8 mouse cellular contexts compared by ENCODE assay signal in the genomic region with DNA sequence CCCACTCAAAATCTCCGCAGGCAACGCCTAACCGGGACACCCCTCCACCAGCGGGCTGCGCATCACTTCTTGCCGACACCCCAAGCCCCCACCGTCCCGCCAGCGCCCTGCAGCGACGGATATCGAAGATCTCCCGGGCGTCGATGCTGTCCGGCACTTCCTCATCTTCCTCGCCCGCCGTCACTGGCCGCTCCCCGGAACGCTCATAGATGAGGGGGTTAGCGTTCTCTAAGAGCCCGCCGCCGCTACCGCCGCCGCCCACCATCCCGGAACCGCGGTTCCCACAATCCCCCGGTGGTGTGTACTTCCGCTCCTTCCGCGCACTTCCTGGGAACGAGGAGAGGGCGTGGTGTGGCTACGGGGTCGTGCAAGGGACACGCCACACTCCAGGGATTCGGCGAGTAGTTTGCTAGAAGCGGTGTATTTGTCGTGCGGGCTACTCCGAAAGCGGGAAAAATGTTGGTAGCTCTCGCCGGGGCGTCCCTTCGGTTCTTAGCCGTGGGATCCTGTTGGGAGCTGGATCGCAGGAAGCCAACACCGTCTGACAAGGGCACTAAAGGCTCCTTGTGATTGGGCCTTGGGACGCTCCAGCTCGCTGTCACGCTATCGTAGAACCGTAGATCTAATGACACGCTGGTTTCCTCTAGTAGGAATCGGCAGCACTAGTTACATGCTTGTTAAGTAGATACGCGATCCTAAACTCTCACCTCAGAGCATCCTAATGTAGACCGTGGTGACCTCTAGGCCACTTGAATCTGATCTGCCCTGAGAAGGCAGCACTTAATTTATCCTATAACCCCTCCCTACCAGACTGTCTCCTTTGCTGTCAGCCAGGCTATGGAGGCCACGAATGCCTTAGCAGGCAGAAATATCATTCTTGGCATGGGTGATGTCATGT. TPM values are rescaled to one million over a fixed set of nuclear protein-coding genes. Genes with fewer than 3 reads are reported as not detected.
DNase-seq lines count a peak whose midpoint lies in the region; ATAC-seq and TF ChIP-seq lines count a peak whose summit lies in the region.

A gene (minus strand): TSS at position 540 of the 898 bp plus-strand sequence.

- H3K4me3 ChIP-seq in gastrocnemius, adult 2 months = peak within 1 kb of the TSS; percentile 77
- peak within 1 kb of the TSS; percentile 89 for H3K4me3 ChIP-seq in hindbrain, postnatal 0 days (ENCODE audit: low read length)
- H3K4me3 ChIP-seq in left cerebral cortex, adult 2 months = peak within 1 kb of the TSS; percentile 89

- peaks cover 16% of the 10 kb centered on the region for H3K4me1 ChIP-seq in hindbrain, postnatal 0 days (ENCODE audit: insufficient read depth, low read length)

- H3K9ac ChIP-seq in hindbrain, postnatal 0 days (replicated peaks; ENCODE audit: low read length) = peak within 1 kb of the TSS; percentile 82

- no peaks in the 10 kb centered on the region for H3K36me3 ChIP-seq in hindbrain, postnatal 0 days (ENCODE audit: insufficient read depth, low read length)

- ATAC-seq in hindbrain, postnatal 0 days = peak; percentile 97
- peak; percentile 91 for ATAC-seq in megakaryocyte, adult 5-6 weeks (ENCODE audit: poor library complexity, severe bottlenecking)

- WGBS in hindbrain, postnatal 0 days = under 1% methylated on average over 66 of the region's 66 CpGs

- no peaks in the 10 kb centered on the region for H3K27me3 ChIP-seq in hindbrain, postnatal 0 days (ENCODE audit: insufficient read depth, low read length)

- peak; percentile 85 for DNase-seq in WW6 (ENCODE audit: low read depth, low spot score)
- peak; percentile 72 to 83 for DNase-seq in cerebellum, postnatal 4 days (ENCODE audit: low spot score in 2 of 2)
- DNase-seq in gastrocnemius, adult 2 months = peak; percentile 92
- DNase-seq in hindbrain, postnatal 0 days (ENCODE audit: low spot score) = peak; percentile 95
- peak; percentile 88 to 91 for DNase-seq in left cerebral cortex, adult 2 months (ENCODE audit: extremely low spot score in 1 of 2, low spot score in 2 of 2)
- peak; percentile 90 to 92 for DNase-seq in right cerebral cortex, adult 2 months (ENCODE audit: low spot score in 2 of 2)
- peak; percentile 88 for DNase-seq in urinary bladder, postnatal 14 days (ENCODE audit: low spot score)

- H3K27ac ChIP-seq in gastrocnemius, adult 2 months = peak within 1 kb of the TSS; percentile 98
- H3K27ac ChIP-seq in hindbrain, postnatal 0 days = peak within 1 kb of the TSS; percentile 80
- H3K27ac ChIP-seq in left cerebral cortex, adult 2 months = peak within 1 kb of the TSS; percentile 88

- TF ChIP-seq CTCF in gastrocnemius, adult 2 months (IDR thresholded peaks at IDR 0.05) = no peak; the same call in 1 of the 2 replicates
- no peak for TF ChIP-seq CTCF in hindbrain, postnatal 0 days (IDR thresholded peaks at IDR 0.05; ENCODE audit: low read depth)
- TF ChIP-seq CTCF in left cerebral cortex, adult 2 months (IDR thresholded peaks at IDR 0.05) = no peak

- no peaks in the 10 kb centered on the region for H3K9me3 ChIP-seq in hindbrain, postnatal 0 days (ENCODE audit: low read length)

- intact Hi-C loops in gastrocnemius, adult 2 months (cut with DNase I) = no loop called here
- intact Hi-C loops in left cerebral cortex, adult 2 months (cut with DNase I) = loop anchor here (2.0 kb wide), 1 partner anchor 51 kb away; a partner anchor contains a TSS

- peak within 1 kb of the TSS; percentile 71 for H3K4me2 ChIP-seq in hindbrain, postnatal 0 days (ENCODE audit: low read depth, low read length)

RNA-seq across cellular contexts. Expression of the gene that starts here (rescaled TPM):
- total RNA-seq in gastrocnemius, adult 2 months (2021) = 10 to 100 TPM; 33.8 to 42.3 TPM
- total RNA-seq in hindbrain, postnatal 0 days (2014; rRNA removed) = 55.2 and 73.6 TPM in 2 replicates
- 103 and 104 TPM in 2 replicates for polyA plus RNA-seq in hindbrain, postnatal 0 days (2015; fragmentation: Nextera tagmentation; extraction: Ambion mirVana)
- total RNA-seq in left cerebral cortex, adult 2 months (2021) = 10 to 100 TPM; 30.2 to 34.3 TPM
- 18.9 and 25.7 TPM in 2 replicates for total RNA-seq in megakaryocyte, adult 5-6 weeks (2015)
- 15.1 and 28.2 TPM in 2 replicates for total RNA-seq in megakaryocyte, adult 5-6 weeks (2017)

Comparison
In these comparisons a context has a peak if more than half of its experiments do, and no peak if none do; other contexts are left out.
1. Peak in every context shown above with its lines: DNase-seq, ATAC-seq, H3K4me3 ChIP-seq and H3K27ac ChIP-seq.